Mouse (Mus musculus) frontal cortex, adult 2 months (tissue): ENCODE results near the gene Higd1a. TPM values are rescaled to one million over a fixed set of nuclear protein-coding genes. Genes with fewer than 3 reads are reported as not detected.

Experiments used
- DNase-seq, 2 experiments: peaks; one replicate each; pipeline ENCODE4 v3.0.0; 2022; ENCODE audit warnings: low spot score in 1 of 2; ENCODE audit errors: extremely low spot score in 1 of 2
- polyA plus RNA-seq: library from polyadenylated mRNA; depleted of rRNA; stranded (reverse); fragments of >200 nt; gene quantifications from 2 replicates; pipeline ENCODE4 v1.2.3, GENCODE M21; 2012; rRNA removed

Gene Higd1a
- polyA plus RNA-seq, 1 experiment = 82.0 TPM

DNA sequence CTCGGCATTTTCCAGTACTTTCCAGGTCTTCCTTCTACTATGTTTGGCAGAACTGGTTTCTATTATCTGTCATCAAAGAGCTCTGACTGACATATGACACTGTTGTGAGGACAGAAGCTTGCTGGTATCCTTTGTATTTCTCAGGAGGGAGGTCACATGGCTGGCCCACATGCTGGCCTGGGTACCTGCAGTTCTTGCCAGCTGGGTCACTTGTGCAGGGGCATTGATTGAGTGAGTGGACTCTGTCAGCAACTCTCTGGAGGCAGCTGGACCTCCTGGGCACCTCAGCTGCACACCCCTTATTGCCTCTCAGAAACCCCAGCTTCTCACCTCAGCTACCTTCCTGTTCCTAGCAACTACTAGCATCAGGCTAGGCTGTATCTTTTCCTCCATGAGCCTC, 50.6 kb downstream of the Higd1a start:
- no peak for DNase-seq

DNA sequence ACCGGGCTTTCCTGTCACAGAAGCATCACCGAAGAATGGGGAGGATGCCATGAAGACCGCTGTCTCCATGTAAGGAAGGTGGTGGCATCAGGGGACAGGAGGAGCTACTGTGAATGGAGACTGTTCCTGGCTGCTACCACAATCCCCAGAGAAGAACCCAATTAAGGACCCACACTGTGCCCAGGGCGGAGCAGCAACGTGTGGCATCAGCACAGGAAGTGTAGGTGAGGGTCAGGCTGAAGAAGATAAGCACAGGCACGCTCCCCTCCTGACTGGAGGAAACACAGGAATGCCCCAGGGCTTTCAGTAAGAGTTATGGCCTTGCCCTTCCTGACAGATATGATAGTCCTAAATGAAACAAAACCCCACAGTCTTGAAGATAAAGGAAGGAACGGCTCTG, 55.4 kb downstream of the Higd1a start:
- DNase-seq = no peak

DNA sequence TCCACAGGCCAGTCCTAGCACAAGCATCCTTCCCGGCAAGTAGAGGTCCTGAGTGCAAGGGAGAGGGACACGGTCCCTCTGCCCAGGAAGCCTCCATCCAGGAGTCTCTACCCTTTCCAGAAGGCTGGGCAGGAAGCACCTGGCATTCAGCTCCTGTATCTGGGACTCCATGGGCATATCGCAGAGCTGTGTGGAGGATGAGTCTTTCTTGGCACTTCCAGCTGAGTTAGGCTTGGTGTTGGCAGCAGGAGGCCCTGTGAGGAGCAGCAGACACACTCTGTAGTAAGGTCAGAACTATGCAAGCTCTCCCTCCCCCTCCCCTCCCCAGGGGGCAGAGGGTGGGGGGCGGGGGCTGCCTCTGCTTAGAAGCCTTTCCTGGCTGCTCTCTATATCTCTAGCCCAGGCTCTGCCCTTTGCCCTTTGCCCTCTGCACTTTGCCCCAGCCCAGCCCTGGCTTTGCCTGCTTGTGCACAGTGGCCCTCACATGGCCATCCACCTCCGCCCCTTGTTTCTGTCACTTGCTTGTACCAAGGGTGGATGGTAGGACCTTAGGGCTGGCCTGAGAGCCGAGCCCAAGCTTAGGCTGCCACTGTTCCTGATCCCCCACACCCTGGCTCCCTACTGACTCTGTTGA, 59.2 kb downstream of the Higd1a start:
- no peak for DNase-seq

Other genes with a start within 250 kb of the Higd1a start
- 0.54 and 1.3 TPM in 2 replicates for gene Lyzl4, start 216.3 kb downstream of the Higd1a start, polyA plus RNA-seq
- 15.4 and 16.9 TPM in 2 replicates for gene Vipr1, start 215.6 kb downstream of the Higd1a start, polyA plus RNA-seq
- gene Sec22c, start 152.9 kb downstream of the Higd1a start, polyA plus RNA-seq = 14.6 and 16.9 TPM in 2 replicates
- gene Ss18l2, start 148.0 kb downstream of the Higd1a start, polyA plus RNA-seq = 101 and 118 TPM in 2 replicates
- 133 and 161 TPM in 2 replicates for gene Nktr, start 139.2 kb downstream of the Higd1a start, polyA plus RNA-seq
- gene Zfp651, start 99.0 kb downstream of the Higd1a start, polyA plus RNA-seq = 98.0 and 101 TPM in 2 replicates
- gene Klhl40, start 80.8 kb downstream of the Higd1a start, polyA plus RNA-seq = 10.1 and 11.4 TPM in 2 replicates
- gene Hhatl, start 65.9 kb downstream of the Higd1a start, polyA plus RNA-seq = 17.7 and 19.6 TPM in 2 replicates
- 12.1 and 12.6 TPM in 2 replicates for gene Ccdc13, start 18.9 kb downstream of the Higd1a start, polyA plus RNA-seq
- gene Ackr2, start 40.0 kb upstream of the Higd1a start, polyA plus RNA-seq = 2.6 and 3.3 TPM in 2 replicates
- not detected in 2 replicates for gene Cyp8b1, start 57.9 kb upstream of the Higd1a start, polyA plus RNA-seq
- 6.2 and 7.4 TPM in 2 replicates for gene Fam198a, start 92.6 kb upstream of the Higd1a start, polyA plus RNA-seq
- gene Pomgnt2, start 138.7 kb upstream of the Higd1a start, polyA plus RNA-seq = 27.7 and 32.3 TPM in 2 replicates